In the genomic region with DNA sequence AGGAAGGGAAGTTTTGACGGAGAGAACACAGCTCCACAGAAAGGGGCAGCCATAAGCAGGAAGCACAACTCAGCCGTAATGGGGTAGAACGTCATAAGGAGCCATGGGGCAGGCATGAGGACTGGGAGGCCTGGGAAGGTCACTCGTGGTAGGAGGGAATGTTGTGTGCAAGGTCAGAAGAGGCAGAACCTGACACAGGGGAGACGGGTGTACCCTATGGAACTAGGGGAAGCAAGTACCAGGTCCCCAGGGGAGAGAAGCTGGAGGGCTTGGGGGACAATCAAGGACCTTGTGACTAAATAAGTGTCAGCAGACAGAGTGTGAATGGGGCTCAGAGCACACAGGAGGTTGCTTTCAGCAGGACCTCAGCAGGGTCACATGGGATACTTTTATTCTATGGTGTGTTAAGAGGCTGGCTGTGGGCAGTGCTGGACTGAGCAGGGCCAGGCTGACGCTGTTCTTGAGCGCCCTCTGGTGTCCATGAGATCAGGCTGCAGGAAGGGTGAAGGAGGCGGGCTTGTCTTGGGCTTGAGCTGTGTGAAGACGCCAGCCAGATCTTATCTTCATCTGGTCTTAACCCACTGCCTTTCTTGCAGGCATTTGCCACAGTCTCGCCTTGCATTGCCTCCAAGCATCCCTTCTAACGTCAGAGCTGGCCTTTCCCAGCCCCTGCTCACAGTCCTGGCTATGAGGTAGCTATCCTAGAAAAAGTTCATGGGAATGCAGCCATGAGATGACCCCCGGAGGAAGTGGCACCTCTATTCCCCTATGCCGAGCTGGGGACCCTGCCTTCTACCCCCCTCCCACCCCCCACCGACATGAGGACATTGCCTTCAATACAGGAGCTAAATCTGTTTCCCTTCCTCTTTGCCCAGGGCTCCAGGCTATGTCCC, we compare ENCODE assay signal across 9 mouse cellular contexts. TPM values are rescaled to one million over a fixed set of nuclear protein-coding genes. Genes with fewer than 3 reads are reported as not detected.
DNase-seq lines count a peak whose midpoint lies in the region; ATAC-seq and TF ChIP-seq lines count a peak whose summit lies in the region.
"Had no signal": no experiment of that assay in that cellular context is flagged by ENCODE, and none has a peak within 500 bp of the region (broad histone marks: within the 10 kb centered on the region; RNA-seq: fewer than 3 reads in every experiment).

No protein-coding gene starts in this region.

- H3K36me3 ChIP-seq in kidney, embryonic 15.5 days: no peaks in the 10 kb centered on the region
- no peaks in the 10 kb centered on the region for H3K36me3 ChIP-seq in midbrain, postnatal 0 days (ENCODE audit: insufficient read depth, low read length)
- H3K36me3 ChIP-seq in stomach, embryonic 15.5 days: no peaks in the 10 kb centered on the region
- H3K36me3 ChIP-seq: embryonic facial prominence, embryonic 15.5 days had no signal

- peak; percentile 87 for TF ChIP-seq CTCF in midbrain, postnatal 0 days (IDR thresholded peaks at IDR 0.05)

- no peaks in the 10 kb centered on the region for H3K27me3 ChIP-seq in kidney, embryonic 15.5 days
- no peaks in the 10 kb centered on the region for H3K27me3 ChIP-seq in midbrain, postnatal 0 days (ENCODE audit: insufficient read depth, low read length)
- H3K27me3 ChIP-seq in stomach, embryonic 15.5 days (replicated peaks): no peaks in the 10 kb centered on the region
- H3K27me3 ChIP-seq: embryonic facial prominence, embryonic 15.5 days had no signal

- no peaks in the 10 kb centered on the region for H3K9me3 ChIP-seq in kidney, embryonic 15.5 days (replicated peaks)
- H3K9me3 ChIP-seq in midbrain, postnatal 0 days (ENCODE audit: low read length): no peaks in the 10 kb centered on the region
- H3K9me3 ChIP-seq in stomach, embryonic 15.5 days: no peaks in the 10 kb centered on the region
- H3K9me3 ChIP-seq: embryonic facial prominence, embryonic 15.5 days had no signal

- no peak overlapping the region for H3K9ac ChIP-seq in kidney, embryonic 15.5 days
- no peak overlapping the region for H3K9ac ChIP-seq in midbrain, postnatal 0 days (replicated peaks; ENCODE audit: low read length, poor library complexity, severe bottlenecking)
- H3K9ac ChIP-seq in stomach, embryonic 15.5 days: no peak overlapping the region
- H3K9ac ChIP-seq: embryonic facial prominence, embryonic 15.5 days had no signal

- H3K4me1 ChIP-seq in kidney, embryonic 15.5 days: 0 out of 2 replicates have a peak, but pooled peaks cover 3% of the 10 kb centered on the region
- no peaks in the 10 kb centered on the region for H3K4me1 ChIP-seq in midbrain, postnatal 0 days (ENCODE audit: insufficient read depth, low read length)
- no peaks in the 10 kb centered on the region for H3K4me1 ChIP-seq in stomach, embryonic 15.5 days
- H3K4me1 ChIP-seq: embryonic facial prominence, embryonic 15.5 days had no signal

- ATAC-seq in kidney, embryonic 15.5 days (replicated peaks; ENCODE audit: low FRiP score): peak; percentile 89
- peak; percentile 87 for ATAC-seq in midbrain, postnatal 0 days (ENCODE audit: low FRiP score)
- ATAC-seq in stomach, embryonic 15.5 days (ENCODE audit: insufficient read depth, low FRiP score, low read depth): peak; percentile 80

- DNase-seq in 3T3-L1 (ENCODE audit: low read depth, low spot score) (peak; percentile 84), liver (peak; percentile 54)
- DNase-seq in adrenal gland, adult 2 months: peak; percentile 57
- DNase-seq in embryo, embryonic 11.5 days (ENCODE audit: low read depth, low spot score): peak; percentile 66
- DNase-seq in heart, adult 9 months (ENCODE audit: low spot score in 2 of 2): peak; percentile 28 to 30
- DNase-seq in midbrain, postnatal 0 days (ENCODE audit: low spot score): peak; percentile 67

- H3K27ac ChIP-seq in kidney, embryonic 15.5 days: no peak overlapping the region
- H3K27ac ChIP-seq in midbrain, postnatal 0 days (ENCODE audit: low read depth, low read length): no peak overlapping the region
- no peak overlapping the region for H3K27ac ChIP-seq in stomach, embryonic 15.5 days
- H3K27ac ChIP-seq: embryonic facial prominence, embryonic 15.5 days had no signal

- no peak overlapping the region for H3K4me3 ChIP-seq in kidney, embryonic 15.5 days (replicated peaks)
- no peak overlapping the region for H3K4me3 ChIP-seq in midbrain, postnatal 0 days (ENCODE audit: low read depth, low read length)
- no peak overlapping the region for H3K4me3 ChIP-seq in stomach, embryonic 15.5 days (replicated peaks)
- H3K4me3 ChIP-seq: embryonic facial prominence, embryonic 15.5 days had no signal

- WGBS in kidney, embryonic 15.5 days: 30% methylated on average over 14 of the region's 14 CpGs
- WGBS in midbrain, postnatal 0 days: 35% methylated on average over 13 of the region's 14 CpGs
- 27% methylated on average over 14 of the region's 14 CpGs for WGBS in stomach, embryonic 15.5 days

- H3K4me2 ChIP-seq in kidney, embryonic 15.5 days: no peak overlapping the region
- H3K4me2 ChIP-seq in midbrain, postnatal 0 days (ENCODE audit: low read depth, low read length, poor library complexity, severe bottlenecking): no peak overlapping the region
- no peak overlapping the region for H3K4me2 ChIP-seq in stomach, embryonic 15.5 days
- H3K4me2 ChIP-seq: embryonic facial prominence, embryonic 15.5 days had no signal

RNA-seq across cellular contexts. Expression of a gene that starts 13.7 kb away (rescaled TPM):
- total RNA-seq in adrenal gland, adult 2 months (2021): not detected
- not detected in 2 replicates for polyA plus RNA-seq in adrenal gland, adult 2 months (2012; rRNA removed)
- not detected in 2 replicates for polyA plus RNA-seq in kidney, embryonic 15.5 days (2015; fragmentation: Nextera tagmentation; extraction: Ambion mirVana)
- not detected in 2 replicates for total RNA-seq in midbrain, postnatal 0 days (2014; rRNA removed)
- not detected in 2 replicates for polyA plus RNA-seq in midbrain, postnatal 0 days (2015; fragmentation: Nextera tagmentation; extraction: Ambion mirVana)
- not detected in 2 replicates for polyA plus RNA-seq in stomach, embryonic 15.5 days (2015; fragmentation: Nextera tagmentation; extraction: Ambion mirVana)
- polyA plus RNA-seq: embryonic facial prominence, embryonic 15.5 days had no signal

RNA-seq across cellular contexts. Expression of a gene that starts 30.7 kb away (rescaled TPM):
- total RNA-seq in adrenal gland, adult 2 months (2021): not detected
- polyA plus RNA-seq in adrenal gland, adult 2 months (2012; rRNA removed): not detected in 2 replicates
- 0.19 TPM in 1 of 2 replicates, not detected in the other for polyA plus RNA-seq in kidney, embryonic 15.5 days (2015; fragmentation: Nextera tagmentation; extraction: Ambion mirVana)
- not detected in 2 replicates for total RNA-seq in midbrain, postnatal 0 days (2014; rRNA removed)
- polyA plus RNA-seq in midbrain, postnatal 0 days (2015; fragmentation: Nextera tagmentation; extraction: Ambion mirVana): not detected in 2 replicates
- 1.4 and 1.7 TPM in 2 replicates for polyA plus RNA-seq in stomach, embryonic 15.5 days (2015; fragmentation: Nextera tagmentation; extraction: Ambion mirVana)
- polyA plus RNA-seq: embryonic facial prominence, embryonic 15.5 days had no signal

RNA-seq across cellular contexts. Expression of a gene that starts 38.8 kb away (rescaled TPM):
- not detected for total RNA-seq in adrenal gland, adult 2 months (2021)
- polyA plus RNA-seq in adrenal gland, adult 2 months (2012; rRNA removed): not detected in 2 replicates
- 0.12 TPM in 1 of 2 replicates, not detected in the other for polyA plus RNA-seq in kidney, embryonic 15.5 days (2015; fragmentation: Nextera tagmentation; extraction: Ambion mirVana)
- 0.16 TPM in 1 of 2 replicates, not detected in the other for total RNA-seq in midbrain, postnatal 0 days (2014; rRNA removed)
- polyA plus RNA-seq in midbrain, postnatal 0 days (2015; fragmentation: Nextera tagmentation; extraction: Ambion mirVana): not detected in 2 replicates
- not detected in 2 replicates for polyA plus RNA-seq in stomach, embryonic 15.5 days (2015; fragmentation: Nextera tagmentation; extraction: Ambion mirVana)

RNA-seq across cellular contexts. Expression of a gene that starts 46.7 kb away (rescaled TPM):
- not detected for total RNA-seq in adrenal gland, adult 2 months (2021)
- not detected in 2 replicates for polyA plus RNA-seq in adrenal gland, adult 2 months (2012; rRNA removed)
- polyA plus RNA-seq in kidney, embryonic 15.5 days (2015; fragmentation: Nextera tagmentation; extraction: Ambion mirVana): not detected in 2 replicates
- total RNA-seq in midbrain, postnatal 0 days (2014; rRNA removed): not detected in 2 replicates
- polyA plus RNA-seq in midbrain, postnatal 0 days (2015; fragmentation: Nextera tagmentation; extraction: Ambion mirVana): not detected in 2 replicates
- polyA plus RNA-seq in stomach, embryonic 15.5 days (2015; fragmentation: Nextera tagmentation; extraction: Ambion mirVana): not detected in 2 replicates
- polyA plus RNA-seq: embryonic facial prominence, embryonic 15.5 days had no signal

RNA-seq across cellular contexts. Expression of a gene that starts 56.1 kb away (rescaled TPM):
- not detected for total RNA-seq in adrenal gland, adult 2 months (2021)
- not detected in 2 replicates for polyA plus RNA-seq in adrenal gland, adult 2 months (2012; rRNA removed)
- not detected in 2 replicates for polyA plus RNA-seq in kidney, embryonic 15.5 days (2015; fragmentation: Nextera tagmentation; extraction: Ambion mirVana)
- total RNA-seq in midbrain, postnatal 0 days (2014; rRNA removed): not detected in 2 replicates
- not detected in 2 replicates for polyA plus RNA-seq in midbrain, postnatal 0 days (2015; fragmentation: Nextera tagmentation; extraction: Ambion mirVana)
- polyA plus RNA-seq in stomach, embryonic 15.5 days (2015; fragmentation: Nextera tagmentation; extraction: Ambion mirVana): not detected in 2 replicates
- polyA plus RNA-seq: embryonic facial prominence, embryonic 15.5 days had no signal

Comparison
In these comparisons a context has a peak if more than half of its experiments do, and no peak if none do; other contexts are left out.
1. DNase-seq: peak in every context shown above with its lines; median percentile 84 in 3T3-L1; 67 in midbrain, postnatal 0 days; 66 in embryo, embryonic 11.5 days; 57 in adrenal gland, adult 2 months; 54 in liver; 29 in heart, adult 9 months.